Mouse (Mus musculus): ENCODE data around the gene Elmo3.
A peak's percentile ranks its signal among the peaks of the same experiment; 100 is the strongest.

The Elmo3 gene

GRCm38 (mm10) chr8:105355179-105356024, 50.0 kb downstream of the Elmo3 start:
- peak; percentile 57 to 71 for DNase-seq

GRCm38 (mm10) chr8:105356681-105357080, 51.3 kb downstream of the Elmo3 start:
- DNase-seq: no peak

GRCm38 (mm10) chr8:105359208-105359607, 53.8 kb downstream of the Elmo3 start:
- DNase-seq: no peak

GRCm38 (mm10) chr8:105359646-105360045, 54.2 kb downstream of the Elmo3 start:
- DNase-seq: no peak

Data from thymus, postnatal 36 days (tissue).